Mouse (Mus musculus): ENCODE measurements at regions not wholly inside any gene's neighbourhood (a gene's known extent, or its start where the extent isn't known, plus 50 kb on each side); places are given as distances from the start of the nearest gene placed in this dataset.
A peak's percentile ranks its signal among the peaks of the same experiment; 100 is the strongest.

DNA sequence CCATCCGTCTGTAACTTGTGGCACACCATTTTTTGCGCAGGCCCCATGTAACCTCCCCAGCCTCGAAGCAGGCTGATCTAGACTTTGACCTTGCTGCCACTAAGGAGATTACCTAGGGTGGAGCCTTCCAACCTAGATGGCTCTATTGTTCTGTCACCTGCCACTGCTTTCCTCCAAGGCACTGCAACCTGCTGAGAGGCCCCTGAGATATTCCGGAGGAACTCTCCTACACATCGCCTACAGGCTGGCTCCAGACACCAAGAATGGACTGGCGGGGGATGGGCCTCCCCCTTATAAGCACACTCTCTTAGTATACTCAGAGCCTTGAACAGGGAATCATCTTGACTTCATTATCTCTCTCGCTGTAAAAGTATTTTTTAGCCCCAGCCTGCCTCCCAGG is 331.7 kb upstream of the Mtpn start:
- TF ChIP-seq CTCF (conservative IDR thresholded peaks at IDR 0.05; ENCODE audit: low read length) (no peak), POU5F1 (IDR thresholded peaks at IDR 0.05; ENCODE audit: borderline replicate concordance, low read length) (no peak), NANOG (IDR thresholded peaks at IDR 0.05; ENCODE audit: borderline replicate concordance, low read length) (peak; percentile 74)

Measured in E14TG2a.4 (cell line).